Mouse (Mus musculus) heart, adult 2 months (tissue): ENCODE results near the gene Serpinb7. TPM values are rescaled to one million over a fixed set of nuclear protein-coding genes. Genes with fewer than 3 reads are reported as not detected.

Experiments
- DNase-seq, 2 experiments: peaks; one replicate each; pipeline ENCODE4 v3.0.0; 2021
- H3K27ac ChIP-seq: fragments of 200-600 bp; 2 replicates; pipeline ENCODE4 v1.8.1; 2022
- H3K27me3 ChIP-seq: fragments of 200-500 bp; 2 replicates; pipeline ENCODE4 v1.6.1; 2012; ENCODE audit warnings: mild to moderate bottlenecking, low read length, inconsistent platforms, mixed read lengths; ENCODE audit not compliant: control insufficient read depth, insufficient read depth
- H3K36me3 ChIP-seq: fragments of 200-500 bp; 2 replicates; pipeline ENCODE4 v1.6.1; 2012; ENCODE audit warnings: low read length, inconsistent platforms; ENCODE audit not compliant: control insufficient read depth, insufficient read depth
- H3K4me1 ChIP-seq: fragments of 200-500 bp; 2 replicates; pipeline ENCODE4 v1.6.1; 2011; ENCODE audit warnings: low read length; ENCODE audit not compliant: control insufficient read depth, insufficient read depth
- H3K4me3 ChIP-seq: fragments of 200-600 bp; 2 replicates; pipeline ENCODE4 v1.8.1; 2022
- H3K79me2 ChIP-seq: fragments of 200-500 bp; replicated peaks from 2 replicates; pipeline ENCODE4 v1.6.1; 2012; ENCODE audit warnings: mild to moderate bottlenecking, inconsistent platforms, low read length, moderate library complexity, mixed read lengths; ENCODE audit not compliant: control insufficient read depth, insufficient read depth
- H3K9ac ChIP-seq: fragments of 200-500 bp; 2 replicates; pipeline ENCODE4 v1.6.1; 2012; ENCODE audit warnings: low read depth, mild to moderate bottlenecking, control low read depth, inconsistent platforms, low read length, mixed read lengths
- CTCF ChIP-seq: fragments of 200-600 bp; IDR thresholded peaks from 2 replicates; pipeline ENCODE4 v1.8.1; 2022; ENCODE audit warnings: antibody characterized with exemption, mild to moderate bottlenecking, moderate library complexity
- EP300 ChIP-seq: fragments of 200-500 bp; IDR thresholded peaks from 2 replicates; pipeline ENCODE4 v1.6.1; 2011; ENCODE audit warnings: low read depth, low read length, control low read depth; ENCODE audit not compliant: insufficient read depth
- POLR2A ChIP-seq: fragments of 200-500 bp; IDR thresholded peaks from 2 replicates; pipeline ENCODE4 v1.6.1; 2011; ENCODE audit warnings: mild to moderate bottlenecking, low read depth, low read length, control low read depth; ENCODE audit not compliant: insufficient read depth
- WGBS: fragments of 180-500 bp; shearing (Covaris S2); methylation state at CpG from one replicate; pipeline ENCODE4 v1.1.7; 2018; 5-methylcytosine and 5-hydroxymethylcytosine counted together
- intact Hi-C: fragments of 180-260 bp; cut with DNase I; formaldehyde crosslinking; loops from one replicate; pipeline ENCODE4 v1.15.1; 2025
- long read RNA-seq: library from polyadenylated mRNA; stranded (forward); transcript quantifications from one replicate; pipeline ENCODE4 v2.0.0, GENCODE M21; 2021
- polyA plus RNA-seq: library from polyadenylated mRNA; depleted of rRNA; stranded (reverse); fragments of >200 nt; gene quantifications from 2 replicates; pipeline ENCODE4 v1.2.3, GENCODE M21; 2012; rRNA removed
- total RNA-seq, 2 experiments: library from RNA; stranded (reverse); gene quantifications; 2 replicates each; pipeline ENCODE4 v1.2.3; 2021

Gene Serpinb7
- total RNA-seq, result not detected
- not detected in 2 replicates for polyA plus RNA-seq
- long read RNA-seq, result 0 reads

DNA sequence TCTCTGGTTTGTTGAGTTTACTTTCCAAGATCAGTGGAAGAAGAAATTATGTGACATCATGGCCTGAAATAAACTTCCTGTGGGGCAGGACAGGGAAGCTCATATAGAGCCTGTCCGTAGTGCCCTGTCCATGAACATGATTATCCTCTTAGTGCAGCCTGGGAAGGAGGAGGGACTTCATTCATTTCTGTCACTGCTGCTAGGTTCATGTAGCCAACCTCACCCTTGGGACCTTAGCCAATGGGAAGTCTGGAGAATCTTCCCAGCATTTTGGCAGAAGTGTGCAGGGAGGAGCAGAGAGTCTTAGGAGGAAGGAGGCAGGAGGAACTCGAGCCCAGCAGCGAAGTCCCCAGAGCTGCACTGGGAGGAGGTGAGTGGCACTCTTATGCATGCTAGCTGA, at the start of gene Serpinb7:
Gene Serpinb7 (plus strand): TSS at position 301 of the 400 bp plus-strand sequence.
- no peaks in the 10 kb centered on the region for H3K79me2 ChIP-seq
- no peak within 1 kb of the TSS for H3K9ac ChIP-seq
- no peaks in the 10 kb centered on the region for H3K36me3 ChIP-seq
- H3K4me3 ChIP-seq, result no peak within 1 kb of the TSS
- 51% methylated on average over 3 of the region's 3 CpGs for WGBS
- TF ChIP-seq POLR2A (no peak), CTCF (no peak)
- H3K4me1 ChIP-seq, result no peaks in the 10 kb centered on the region
- no peaks in the 10 kb centered on the region for H3K27me3 ChIP-seq
- no peak for DNase-seq
- intact Hi-C loops, result no loop called here
- no peak within 1 kb of the TSS for H3K27ac ChIP-seq

- no peaks in the 10 kb centered on the region for H3K36me3 ChIP-seq
- no peak overlapping the region for H3K4me3 ChIP-seq
- no peaks in the 10 kb centered on the region for H3K4me1 ChIP-seq
- no peak overlapping the region for H3K9ac ChIP-seq
- TF ChIP-seq POLR2A (no peak), EP300 (no peak), CTCF (no peak)
- no peaks in the 10 kb centered on the region for H3K79me2 ChIP-seq
- DNase-seq, result no peak
- intact Hi-C loops, result no loop called here
- H3K27ac ChIP-seq, result no peak overlapping the region
- H3K27me3 ChIP-seq, result no peaks in the 10 kb centered on the region
- WGBS, result 49% methylated on average over 3 of the region's 3 CpGs
These were observed 49.1 kb upstream of the Serpinb7 start for GRCm38 (mm10) chr1:107350392-107350791.

DNA sequence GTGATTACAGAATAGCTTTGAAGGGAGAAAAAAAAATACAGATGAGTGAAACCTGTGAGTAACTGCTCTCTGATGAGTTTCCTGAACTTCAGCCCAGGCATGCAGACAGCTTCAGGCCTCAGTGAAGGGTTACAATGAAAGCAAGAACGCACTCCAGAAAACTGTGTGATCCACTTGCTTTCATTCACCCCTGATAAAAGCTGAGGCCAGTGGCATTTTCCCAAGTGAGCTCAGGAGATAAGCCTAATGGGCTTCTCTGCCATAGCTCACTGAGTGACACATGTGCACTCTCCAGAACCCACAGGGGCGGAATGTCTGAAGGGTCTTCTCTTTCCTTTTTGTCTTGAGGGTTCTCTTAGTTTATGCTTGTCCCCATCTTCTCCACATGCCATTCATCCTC, 48.3 kb upstream of the Serpinb7 start:
- Histone ChIP-seq H3K27ac (no peak overlapping the region), H3K79me2 (no peaks in the 10 kb centered on the region), H3K4me1 (no peaks in the 10 kb centered on the region), H3K9ac (no peak overlapping the region), H3K27me3 (no peaks in the 10 kb centered on the region), H3K36me3 (no peaks in the 10 kb centered on the region), H3K4me3 (no peak overlapping the region)
- TF ChIP-seq EP300 (no peak), CTCF (no peak), POLR2A (no peak)
- intact Hi-C loops, result no loop called here
- WGBS, result 23% methylated on average over 2 of the region's 2 CpGs
- no peak for DNase-seq

DNA sequence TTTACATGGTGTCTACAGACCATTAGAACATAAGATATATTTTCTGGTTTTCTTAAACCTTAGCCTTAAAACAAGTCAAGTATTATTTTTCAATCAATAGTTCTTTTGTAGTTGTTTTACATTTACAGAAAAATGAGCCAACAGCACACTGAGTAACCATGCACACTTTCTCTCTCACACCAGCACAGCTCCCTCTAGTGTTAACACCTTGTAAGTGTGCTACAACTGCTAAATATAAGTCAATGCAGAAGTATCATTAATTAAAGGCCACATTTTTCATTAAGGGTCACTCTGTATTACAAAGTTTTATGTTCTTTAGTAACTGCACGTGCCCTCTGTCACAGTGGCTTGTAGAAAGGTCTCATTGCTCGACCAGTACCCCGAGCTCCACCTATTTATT, 46.4 kb upstream of the Serpinb7 start:
- H3K4me3 ChIP-seq, result no peak overlapping the region
- H3K79me2 ChIP-seq, result no peaks in the 10 kb centered on the region
- H3K9ac ChIP-seq, result no peak overlapping the region
- no peaks in the 10 kb centered on the region for H3K27me3 ChIP-seq
- TF ChIP-seq CTCF, result peak; percentile 43
- TF ChIP-seq POLR2A, result no peak
- no peak for TF ChIP-seq EP300
- no peak for DNase-seq
- no peaks in the 10 kb centered on the region for H3K36me3 ChIP-seq
- WGBS, result 39% methylated on average over 3 of the region's 3 CpGs
- intact Hi-C loops, result no loop called here
- no peaks in the 10 kb centered on the region for H3K4me1 ChIP-seq
- no peak overlapping the region for H3K27ac ChIP-seq

- H3K27me3 ChIP-seq, result no peaks in the 10 kb centered on the region
- H3K36me3 ChIP-seq, result no peaks in the 10 kb centered on the region
- no peaks in the 10 kb centered on the region for H3K4me1 ChIP-seq
- no peak within 1 kb of the TSS for H3K27ac ChIP-seq
- H3K79me2 ChIP-seq, result no peaks in the 10 kb centered on the region
- intact Hi-C loops, result no loop called here
- H3K4me3 ChIP-seq, result no peak within 1 kb of the TSS
- H3K9ac ChIP-seq, result no peak within 1 kb of the TSS
- TF ChIP-seq POLR2A (no peak), CTCF (no peak), EP300 (no peak)
- 33% methylated on average over 1 of the region's 1 CpGs for WGBS
- DNase-seq, result no peak
These were observed 38.6 kb upstream of the Serpinb7 start, which contains the start of gene Serpinb11 for GRCm38 (mm10) chr1:107360898-107361297. Gene Serpinb11 (plus strand): TSS chr1:107361198.

- intact Hi-C loops, result no loop called here
- Histone ChIP-seq H3K27me3 (no peaks in the 10 kb centered on the region), H3K4me1 (no peaks in the 10 kb centered on the region), H3K9ac (no peak overlapping the region), H3K79me2 (no peaks in the 10 kb centered on the region), H3K27ac (no peak overlapping the region), H3K4me3 (no peak overlapping the region), H3K36me3 (no peaks in the 10 kb centered on the region)
- TF ChIP-seq EP300, result no peak
- no peak for TF ChIP-seq CTCF
- TF ChIP-seq POLR2A, result no peak
- 61% methylated on average over 7 of the region's 7 CpGs for WGBS
- DNase-seq, result no peak
These were observed 33.5 kb upstream of the Serpinb7 start for GRCm38 (mm10) chr1:107365973-107366372.

DNA sequence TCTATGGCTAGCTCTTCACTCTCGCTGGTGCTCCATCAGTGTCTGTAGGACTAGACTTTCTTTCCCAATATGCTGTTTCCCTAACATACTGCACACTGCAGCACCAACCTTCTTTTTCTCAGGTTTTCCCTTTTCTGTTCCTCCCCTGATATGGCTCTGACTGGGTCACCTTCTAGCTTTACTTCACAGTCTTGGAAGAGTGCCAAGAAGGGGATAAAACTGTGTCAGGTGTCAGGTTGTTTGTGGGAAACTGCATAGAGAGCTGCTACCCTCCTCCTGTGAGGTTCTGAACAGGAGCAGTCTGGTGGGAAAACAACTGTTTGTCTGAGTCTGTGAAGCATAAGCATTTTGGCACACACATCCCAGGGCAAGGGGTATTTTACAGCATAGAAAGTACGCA, 30.5 kb upstream of the Serpinb7 start:
- Histone ChIP-seq H3K36me3 (no peaks in the 10 kb centered on the region), H3K9ac (no peak overlapping the region), H3K4me1 (no peaks in the 10 kb centered on the region), H3K27me3 (no peaks in the 10 kb centered on the region), H3K4me3 (no peak overlapping the region), H3K27ac (no peak overlapping the region), H3K79me2 (no peaks in the 10 kb centered on the region)
- TF ChIP-seq POLR2A, result no peak
- TF ChIP-seq EP300, result no peak
- TF ChIP-seq CTCF, result no peak
- WGBS, result 55% methylated on average over 2 of the region's 2 CpGs
- intact Hi-C loops, result no loop called here
- DNase-seq, result no peak
